Mouse (Mus musculus) thymus, adult 2 months (tissue): Measurements from ENCODE around the gene Traf2.

Experiments used
- CTCF ChIP-seq: fragments of 200-500 bp; IDR thresholded peaks from 2 replicates; pipeline ENCODE4 v1.5.1; 2012; ENCODE audit warnings: mild to moderate bottlenecking, control low read depth, low read length, moderate library complexity, borderline replicate concordance; ENCODE audit not compliant: control insufficient read depth, poor library complexity, insufficient read depth; ENCODE audit errors: extremely low read depth
- POLR2A ChIP-seq: fragments of 200-500 bp; IDR thresholded peaks from 2 replicates; pipeline ENCODE4 v1.6.1; 2012; ENCODE audit warnings: mild to moderate bottlenecking, low read length, control low read depth, moderate library complexity; ENCODE audit not compliant: control insufficient read depth, poor library complexity, insufficient read depth; ENCODE audit errors: extremely low read depth

DNA sequence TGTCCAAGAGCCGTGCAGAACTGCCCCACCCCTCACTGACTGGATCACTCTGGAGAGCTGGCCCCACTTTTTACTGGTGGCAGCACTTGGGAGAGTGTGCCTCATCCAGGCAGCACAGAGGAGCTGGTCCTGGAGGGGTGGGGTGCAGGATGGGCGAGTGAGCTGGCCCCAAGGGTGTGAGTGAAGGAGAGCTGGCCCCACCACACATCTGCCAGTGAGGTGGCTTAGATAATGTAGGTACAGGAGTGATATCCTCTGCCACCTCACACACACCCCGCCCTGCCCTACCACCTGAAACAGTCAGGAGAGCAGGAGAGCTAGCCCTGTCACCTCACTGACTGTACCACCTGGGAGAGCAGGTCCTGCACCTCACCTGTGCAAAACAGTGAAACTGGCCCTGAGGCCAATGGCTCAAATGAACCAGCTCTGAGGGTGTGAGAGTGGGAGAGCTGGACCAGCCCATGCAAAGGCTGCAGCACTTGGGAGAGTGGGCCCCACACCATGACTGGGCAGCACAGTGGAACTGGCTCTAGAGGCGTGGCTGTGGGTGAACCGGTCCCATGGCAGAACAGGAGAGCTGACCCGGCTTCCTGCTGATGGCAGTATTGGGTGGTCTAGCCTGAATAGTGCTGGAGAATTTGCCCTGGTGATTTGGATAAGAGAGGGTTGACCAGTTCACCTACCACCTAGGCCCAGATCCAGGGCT lies 58.6 kb downstream of the Traf2 start:
- TF ChIP-seq CTCF (no peak), POLR2A (no peak)
